Mouse (Mus musculus) ES-Bruce4 (cell line): ENCODE measurements at regions not wholly inside any gene's neighbourhood (a gene's known extent, or its start where the extent isn't known, plus 50 kb on each side); places are given as distances from the start of the nearest gene placed in this dataset.

Source experiments
- CTCF ChIP-seq: IDR thresholded peaks from one replicate; pipeline ENCODE4 v1.8.1; 2011; ENCODE audit warnings: low read depth, low read length
- EP300 ChIP-seq: IDR thresholded peaks from 2 replicates; pipeline ENCODE4 v1.6.1; 2011; ENCODE audit warnings: low read depth, low read length; ENCODE audit not compliant: insufficient read depth
- POLR2A ChIP-seq: IDR thresholded peaks from one replicate; pipeline ENCODE4 v1.8.1; 2011; ENCODE audit warnings: low read length; ENCODE audit not compliant: insufficient read depth

DNA sequence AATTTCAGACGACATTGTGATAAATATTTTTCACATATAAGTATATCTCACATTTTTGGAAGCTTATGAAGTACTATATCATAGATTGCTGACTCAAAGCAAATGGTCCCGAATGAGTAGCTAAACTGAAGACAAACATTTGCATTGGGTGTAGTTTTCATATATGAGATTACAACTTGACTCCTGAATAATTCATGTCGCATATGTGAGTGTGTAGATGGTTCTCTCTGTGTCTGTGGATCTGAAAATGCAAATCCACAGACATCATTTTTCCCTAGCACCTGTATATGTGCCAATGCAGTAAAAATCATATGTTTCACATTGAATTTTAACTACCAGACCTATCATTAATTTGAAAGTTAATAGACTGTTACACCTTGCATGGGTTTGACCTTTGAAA is 586.2 kb downstream of the Nxph1 start:
- TF ChIP-seq CTCF (no peak), POLR2A (no peak), EP300 (no peak)
